Mouse (Mus musculus) heart, postnatal 0 days (tissue): Measurements from ENCODE around the gene Asb15. TPM values are rescaled to one million over a fixed set of nuclear protein-coding genes. Genes with fewer than 3 reads are reported as not detected.

ENCODE experiments used
- ATAC-seq: fragments of 200-750 bp; cut with Nextera tagmentation; 2 replicates; pipeline ENCODE4 v1.8.0; 2017; ENCODE audit warnings: low read depth, moderate number of reproducible peaks, moderate library complexity; ENCODE audit not compliant: insufficient read depth
- DNase-seq: peaks from one replicate; pipeline ENCODE4 v3.0.0-alpha.2; 2016; ENCODE audit warnings: low spot score
- H3K27ac ChIP-seq: fragments of 300-500 bp; sonication (generic); 2 replicates; pipeline ENCODE4 v1.5.1; 2014; ENCODE audit warnings: low read depth, mild to moderate bottlenecking
- H3K27me3 ChIP-seq: fragments of 300-500 bp; sonication (generic); 2 replicates; pipeline ENCODE4 v1.6.1; 2014; ENCODE audit warnings: low read length, mixed read lengths; ENCODE audit not compliant: control insufficient read depth, insufficient read depth
- H3K36me3 ChIP-seq: fragments of 300-500 bp; sonication (generic); replicated peaks from 2 replicates; pipeline ENCODE4 v1.6.1; 2014; ENCODE audit warnings: low read length, mixed read lengths; ENCODE audit not compliant: control insufficient read depth, insufficient read depth
- H3K4me1 ChIP-seq: fragments of 300-500 bp; sonication (generic); 2 replicates; pipeline ENCODE4 v1.6.1; 2014; ENCODE audit warnings: antibody characterized with exemption; ENCODE audit not compliant: control insufficient read depth, insufficient read depth
- H3K4me2 ChIP-seq: fragments of 300-500 bp; sonication (generic); 2 replicates; pipeline ENCODE4 v1.6.1; 2014; ENCODE audit warnings: low read depth, mild to moderate bottlenecking, low read length, moderate library complexity
- H3K4me3 ChIP-seq: fragments of 300-500 bp; sonication (generic); 2 replicates; pipeline ENCODE4 v1.5.1; 2014; ENCODE audit warnings: low read depth, low read length
- H3K9ac ChIP-seq: fragments of 300-500 bp; sonication (generic); replicated peaks from 2 replicates; pipeline ENCODE4 v1.6.1; 2014; ENCODE audit warnings: low read depth, low read length, mixed read lengths
- H3K9me3 ChIP-seq: fragments of 300-500 bp; sonication (generic); replicated peaks from 2 replicates; pipeline ENCODE4 v1.6.1; 2016; ENCODE audit warnings: low read length; ENCODE audit not compliant: control insufficient read depth
- CTCF ChIP-seq: IDR thresholded peaks from 2 replicates; pipeline ENCODE4 v1.5.1; 2016; ENCODE audit warnings: antibody characterized with exemption, control low read depth, low read depth
- EP300 ChIP-seq: IDR thresholded peaks from 2 replicates; pipeline ENCODE4 v1.6.1; 2016; ENCODE audit warnings: antibody characterized with exemption, low read depth
- WGBS: fragments of 180-500 bp; shearing (Covaris S2); extraction: QIAGEN DNeasy Blood & Tissue Kit; methylation state at CpG from one replicate; pipeline ENCODE4 v1.1.7; 2014; 5-methylcytosine and 5-hydroxymethylcytosine counted together
- polyA plus RNA-seq: library from polyadenylated mRNA; unstranded; fragments of >200 nt; fragmentation: Nextera tagmentation; extraction: Ambion mirVana; gene quantifications from 2 replicates; pipeline ENCODE4 v1.2.1, GENCODE M21; 2015
- total RNA-seq: library from RNA; depleted of rRNA; stranded (reverse); fragments of >200 nt; gene quantifications from 2 replicates; pipeline ENCODE4 v1.2.3, GENCODE M21; 2014; ENCODE audit warnings: low replicate concordance; rRNA removed

Asb15 gene
- total RNA-seq (1.5 and 3.4 TPM in 2 replicates), polyA plus RNA-seq (1.4 and 1.5 TPM in 2 replicates)

DNA sequence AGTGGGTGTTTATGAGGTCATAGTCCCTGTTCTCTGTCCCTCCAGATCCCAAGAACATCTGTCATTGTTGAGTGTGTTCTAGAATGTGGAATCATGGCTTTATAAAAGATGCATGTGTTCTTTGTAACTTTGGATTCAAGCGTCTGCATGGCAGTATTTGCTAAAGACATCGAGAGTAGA, at the start of gene Asb15:
Gene Asb15, plus strand, starts transcription at position 81 of the 180 bp plus-strand sequence.
- peak within 1 kb of the TSS; percentile 72 for H3K4me3 ChIP-seq
- no peaks in the 10 kb centered on the region for H3K27me3 ChIP-seq
- H3K4me1 ChIP-seq, result peaks cover 29% of the 10 kb centered on the region
- peaks cover 5% of the 10 kb centered on the region for H3K36me3 ChIP-seq
- TF ChIP-seq CTCF (no peak), EP300 (no peak)
- DNase-seq (no peak), ATAC-seq (no peak)
- peak within 1 kb of the TSS; percentile 68 for H3K9ac ChIP-seq
- peak within 1 kb of the TSS; percentile 61 for H3K27ac ChIP-seq
- peak within 1 kb of the TSS; percentile 67 for H3K4me2 ChIP-seq
- H3K9me3 ChIP-seq, result no peaks in the 10 kb centered on the region
- WGBS, result 43% methylated on average over 2 of the region's 2 CpGs

- Histone ChIP-seq H3K36me3 (no peaks in the 10 kb centered on the region), H3K27me3 (no peaks in the 10 kb centered on the region), H3K27ac (no peak overlapping the region), H3K9ac (no peak overlapping the region), H3K4me2 (no peak overlapping the region), H3K4me1 (no peaks in the 10 kb centered on the region), H3K9me3 (no peaks in the 10 kb centered on the region), H3K4me3 (no peak overlapping the region)
- TF ChIP-seq EP300 (no peak), CTCF (no peak)
- ATAC-seq (no peak), DNase-seq (no peak)
- 57% methylated on average over 5 of the region's 5 CpGs for WGBS
These were observed 41.4 kb upstream of the Asb15 start for GRCm38 (mm10) chr6:24486530-24486929.

DNA sequence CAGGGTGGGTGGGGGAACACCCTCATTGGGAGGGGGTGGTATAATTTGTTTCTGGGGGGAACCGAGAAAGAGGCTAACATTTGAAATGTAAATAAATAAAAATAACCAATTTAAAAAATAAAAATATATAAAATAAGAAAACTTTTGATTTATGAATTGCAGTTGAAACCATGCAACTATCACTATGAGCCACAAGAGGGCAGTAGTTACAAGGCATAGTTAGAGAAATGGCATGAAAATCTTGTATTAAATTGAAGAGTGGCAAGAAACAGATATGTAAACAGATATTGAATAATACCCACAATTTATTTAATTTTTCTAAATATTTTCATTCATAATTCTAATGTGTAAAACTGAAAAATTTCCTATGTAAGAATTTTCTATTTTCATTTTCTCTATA, 37.6 kb upstream of the Asb15 start:
- H3K9me3 ChIP-seq, result no peaks in the 10 kb centered on the region
- WGBS, result 6% methylated on average over 1 of the region's 1 CpGs

DNA sequence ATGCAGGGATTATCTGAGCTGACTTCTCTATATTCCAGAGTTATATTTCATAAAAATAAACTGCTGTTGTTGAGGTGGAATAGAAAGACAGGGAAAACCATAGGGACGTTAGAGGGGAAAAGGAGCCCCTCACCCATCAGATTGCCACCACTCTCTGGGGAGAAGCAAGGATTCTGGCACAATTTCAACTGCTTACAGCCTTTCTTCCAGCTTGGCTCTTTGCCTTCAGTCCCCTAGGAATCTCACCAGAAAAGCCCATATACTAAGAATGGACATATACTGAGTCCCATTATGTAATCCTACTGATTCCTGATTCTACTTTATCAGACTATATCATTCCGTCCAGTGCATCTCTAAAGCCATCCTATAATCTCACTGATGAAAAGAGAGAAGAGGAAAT, 23.8 kb upstream of the Asb15 start:
- Histone ChIP-seq H3K9ac (no peak overlapping the region), H3K4me1 (no peaks in the 10 kb centered on the region), H3K27ac (no peak overlapping the region), H3K4me2 (no peak overlapping the region), H3K27me3 (no peaks in the 10 kb centered on the region), H3K9me3 (no peaks in the 10 kb centered on the region), H3K36me3 (no peaks in the 10 kb centered on the region), H3K4me3 (no peak overlapping the region)
- 48% methylated on average over 2 of the region's 2 CpGs for WGBS
- ATAC-seq (no peak), DNase-seq (no peak)
- no peak for TF ChIP-seq CTCF
- TF ChIP-seq EP300, result no peak

More for the DNA sequence above, 37.6 kb upstream of the Asb15 start:
- TF ChIP-seq EP300 (no peak), CTCF (peak; percentile 59)
- peak; percentile 24 for DNase-seq
- no peak overlapping the region for H3K9ac ChIP-seq
- no peaks in the 10 kb centered on the region for H3K36me3 ChIP-seq
- no peaks in the 10 kb centered on the region for H3K27me3 ChIP-seq
- no peak for ATAC-seq
- H3K4me2 ChIP-seq, result no peak overlapping the region
- no peaks in the 10 kb centered on the region for H3K4me1 ChIP-seq
- H3K4me3 ChIP-seq, result no peak overlapping the region
- H3K27ac ChIP-seq, result no peak overlapping the region

- 15% methylated on average over 13 of the region's 13 CpGs for WGBS
- TF ChIP-seq CTCF (no peak; the same call in 1 of the 2 replicates), EP300 (no peak)
- Histone ChIP-seq H3K4me3 (no peak within 1 kb of the TSS), H3K4me2 (peak within 1 kb of the TSS; percentile 27), H3K4me1 (peaks cover 6% of the 10 kb centered on the region; the same call in 1 of the 2 replicates), H3K36me3 (peaks cover 17% of the 10 kb centered on the region), H3K9ac (no peak within 1 kb of the TSS), H3K27ac (peak within 1 kb of the TSS; percentile 55), H3K9me3 (no peaks in the 10 kb centered on the region), H3K27me3 (no peaks in the 10 kb centered on the region)
- peak; percentile 84 for DNase-seq
- peak; percentile 91 for ATAC-seq
These were observed 13.2 kb upstream of the Asb15 start, which contains the start of gene Iqub for GRCm38 (mm10) chr6:24514552-24515284. Gene Iqub (minus strand): TSS chr6:24515067.

- H3K4me2 ChIP-seq, result no peak overlapping the region
- no peaks in the 10 kb centered on the region for H3K27me3 ChIP-seq
- H3K9ac ChIP-seq, result no peak overlapping the region
- DNase-seq (peak; percentile 54), ATAC-seq (no peak)
- WGBS, result 45% methylated on average over 2 of the region's 2 CpGs
- H3K27ac ChIP-seq, result no peak overlapping the region
- H3K4me3 ChIP-seq, result no peak overlapping the region
- no peaks in the 10 kb centered on the region for H3K9me3 ChIP-seq
- H3K36me3 ChIP-seq, result peaks cover 29% of the 10 kb centered on the region
- peaks cover 6% of the 10 kb centered on the region; the same call in 1 of the 2 replicates for H3K4me1 ChIP-seq
- TF ChIP-seq CTCF (peak; percentile 66), EP300 (no peak)
These were observed 11.7 kb upstream of the Asb15 start for GRCm38 (mm10) chr6:24516197-24516596.
